Mouse (Mus musculus) hindbrain, embryonic 15.5 days (tissue): ENCODE measurements around the gene Hoxc6. TPM values are rescaled to one million over a fixed set of nuclear protein-coding genes. Genes with fewer than 3 reads are reported as not detected.
A peak's percentile ranks its signal among the peaks of the same experiment; 100 is the strongest.

ENCODE experiments used
- ATAC-seq: fragments of 200-750 bp; cut with Nextera tagmentation; 2 replicates; pipeline ENCODE4 v1.8.0; 2017; ENCODE audit warnings: low read depth, moderate number of reproducible peaks, moderate TSS enrichment; ENCODE audit not compliant: low FRiP score
- H3K27ac ChIP-seq: fragments of 300-500 bp; sonication (generic); replicated peaks from 2 replicates; pipeline ENCODE4 v1.5.1; 2015; ENCODE audit warnings: mild to moderate bottlenecking, inconsistent platforms
- H3K27me3 ChIP-seq: fragments of 300-500 bp; sonication (generic); 2 replicates; pipeline ENCODE4 v1.6.1; 2015; ENCODE audit warnings: control low read depth, inconsistent platforms
- H3K36me3 ChIP-seq: fragments of 300-500 bp; sonication (generic); 2 replicates; pipeline ENCODE4 v1.6.1; 2015; ENCODE audit warnings: control low read depth, inconsistent platforms
- H3K4me1 ChIP-seq: fragments of 300-500 bp; sonication (generic); replicated peaks from 2 replicates; pipeline ENCODE4 v1.6.1; 2015; ENCODE audit warnings: control low read depth, inconsistent platforms
- H3K4me2 ChIP-seq: fragments of 300-500 bp; sonication (generic); 2 replicates; pipeline ENCODE4 v1.6.1; 2015; ENCODE audit warnings: moderate library complexity, mild to moderate bottlenecking, inconsistent platforms
- H3K4me3 ChIP-seq: fragments of 300-500 bp; sonication (generic); 2 replicates; pipeline ENCODE4 v1.5.1; 2015; ENCODE audit warnings: mild to moderate bottlenecking, inconsistent platforms
- H3K9ac ChIP-seq: fragments of 300-500 bp; sonication (generic); 2 replicates; pipeline ENCODE4 v1.6.1; 2015; ENCODE audit warnings: inconsistent platforms
- H3K9me3 ChIP-seq: fragments of 300-500 bp; sonication (generic); 2 replicates; pipeline ENCODE4 v1.6.1; 2016; ENCODE audit warnings: control low read depth, inconsistent platforms
- WGBS: fragments of 180-500 bp; shearing (Covaris S2); methylation state at CpG from one replicate; pipeline ENCODE4 v1.1.7; 2015; 5-methylcytosine and 5-hydroxymethylcytosine counted together
- polyA plus RNA-seq: library from polyadenylated mRNA; unstranded; fragments of >200 nt; fragmentation: Nextera tagmentation; extraction: Ambion mirVana; gene quantifications from 2 replicates; pipeline ENCODE4 v1.2.1, GENCODE M21; 2015

Hoxc6 gene
- polyA plus RNA-seq, 1 experiment from 2014 or later = 13.1 TPM

- Histone ChIP-seq H3K27ac (no peak overlapping the region), H3K36me3 (no peaks in the 10 kb centered on the region), H3K4me3 (peak overlapping the region; percentile 20), H3K9ac (no peak overlapping the region), H3K4me2 (peak overlapping the region; percentile 41), H3K9me3 (no peaks in the 10 kb centered on the region), H3K27me3 (peaks cover 81% of the 10 kb centered on the region), H3K4me1 (peaks cover 10% of the 10 kb centered on the region)
- 4% methylated on average over 28 of the region's 28 CpGs for WGBS
- ATAC-seq = no peak
Measured at GRCm38 (mm10) chr15:103010847-103011555, 12.9 kb downstream of the Hoxc6 start.

GRCm38 (mm10) chr15:103011928-103012486, 13.9 kb downstream of the Hoxc6 start:
- no peak overlapping the region; the same call in 1 of the 2 replicates for H3K9ac ChIP-seq
- peaks cover 10% of the 10 kb centered on the region for H3K4me1 ChIP-seq
- no peaks in the 10 kb centered on the region for H3K36me3 ChIP-seq
- peaks cover 81% of the 10 kb centered on the region for H3K27me3 ChIP-seq
- WGBS = 9% methylated on average over 26 of the region's 26 CpGs
- no peaks in the 10 kb centered on the region for H3K9me3 ChIP-seq
- ATAC-seq = no peak
- 0 out of 2 replicates have a peak overlapping the region, but pooled peaks have one; percentile 7 for H3K4me3 ChIP-seq
- H3K4me2 ChIP-seq = peak overlapping the region; percentile 40
- 0 out of 2 replicates have a peak overlapping the region, but pooled peaks have one; percentile 14 for H3K27ac ChIP-seq

- Histone ChIP-seq H3K9me3 (no peaks in the 10 kb centered on the region), H3K4me3 (peak overlapping the region; percentile 45), H3K27me3 (peaks cover 81% of the 10 kb centered on the region), H3K4me2 (peak overlapping the region; percentile 66), H3K36me3 (no peaks in the 10 kb centered on the region), H3K27ac (peak overlapping the region; percentile 89), H3K4me1 (peaks cover 10% of the 10 kb centered on the region), H3K9ac (0 out of 2 replicates have a peak overlapping the region, but pooled peaks have one; percentile 51)
- WGBS = 3% methylated on average over 17 of the region's 17 CpGs
- ATAC-seq = 0 out of 2 replicates have a peak, but pooled peaks have one; percentile 7
Measured at GRCm38 (mm10) chr15:103013238-103013984, 15.4 kb downstream of the Hoxc6 start.

GRCm38 (mm10) chr15:103014166-103015008, 16.3 kb downstream of the Hoxc6 start:
- Histone ChIP-seq H3K9me3 (no peaks in the 10 kb centered on the region), H3K27ac (peak overlapping the region; percentile 89), H3K4me1 (peaks cover 10% of the 10 kb centered on the region), H3K4me3 (peak overlapping the region; percentile 45), H3K4me2 (peak overlapping the region; percentile 66), H3K36me3 (no peaks in the 10 kb centered on the region), H3K9ac (peak overlapping the region; percentile 51), H3K27me3 (peaks cover 81% of the 10 kb centered on the region)
- WGBS = under 1% methylated on average over 55 of the region's 57 CpGs
- ATAC-seq = peak; percentile 64

- peaks cover 82% of the 10 kb centered on the region for H3K27me3 ChIP-seq
- peaks cover 10% of the 10 kb centered on the region for H3K4me1 ChIP-seq
Measured at GRCm38 (mm10) chr15:103015009-103015399, 16.9 kb downstream of the Hoxc6 start.

GRCm38 (mm10) chr15:103015406-103016166, 17.5 kb downstream of the Hoxc6 start:
- H3K4me1 ChIP-seq = peaks cover 10% of the 10 kb centered on the region
- H3K4me2 ChIP-seq = peak overlapping the region; percentile 66
- peak overlapping the region; percentile 89 for H3K27ac ChIP-seq
- 5% methylated on average over 19 of the region's 19 CpGs for WGBS
- H3K27me3 ChIP-seq = peaks cover 82% of the 10 kb centered on the region
- no peaks in the 10 kb centered on the region for H3K36me3 ChIP-seq
- no peaks in the 10 kb centered on the region for H3K9me3 ChIP-seq
- peak overlapping the region; percentile 51 for H3K9ac ChIP-seq
- peak overlapping the region; percentile 45 for H3K4me3 ChIP-seq
- no peak for ATAC-seq

More at GRCm38 (mm10) chr15:103015009-103015399, 16.9 kb downstream of the Hoxc6 start:
- no peaks in the 10 kb centered on the region for H3K36me3 ChIP-seq
- H3K4me3 ChIP-seq = peak overlapping the region; percentile 45
- H3K9me3 ChIP-seq = no peaks in the 10 kb centered on the region
- H3K27ac ChIP-seq = peak overlapping the region; percentile 89
- peak overlapping the region; percentile 51 for H3K9ac ChIP-seq
- peak overlapping the region; percentile 66 for H3K4me2 ChIP-seq
- no peak for ATAC-seq
- WGBS = 2% methylated on average over 28 of the region's 28 CpGs

- Histone ChIP-seq H3K4me2 (no peak within 1 kb of the TSS), H3K27me3 (peaks cover 87% of the 10 kb centered on the region), H3K4me1 (peaks cover 5% of the 10 kb centered on the region), H3K9me3 (no peaks in the 10 kb centered on the region), H3K9ac (no peak within 1 kb of the TSS), H3K36me3 (no peaks in the 10 kb centered on the region), H3K27ac (peak within 1 kb of the TSS; percentile 42; the same call in 1 of the 2 replicates), H3K4me3 (no peak within 1 kb of the TSS)
- no peak for ATAC-seq
- WGBS = 11% methylated on average over 9 of the region's 9 CpGs
Measured at GRCm38 (mm10) chr15:103018636-103019035, 20.6 kb downstream of the Hoxc6 start, which contains the start of gene Hoxc4. Gene Hoxc4 (plus strand): TSS chr15:103018934.

GRCm38 (mm10) chr15:103020899-103021418, 22.9 kb downstream of the Hoxc6 start:
- Histone ChIP-seq H3K27me3 (peaks cover 95% of the 10 kb centered on the region), H3K4me3 (peak overlapping the region; percentile 12; the same call in 1 of the 2 replicates), H3K4me1 (no peaks in the 10 kb centered on the region; the same call in 1 of the 2 replicates), H3K9ac (no peak overlapping the region), H3K9me3 (no peaks in the 10 kb centered on the region), H3K36me3 (no peaks in the 10 kb centered on the region), H3K27ac (no peak overlapping the region), H3K4me2 (peak overlapping the region; percentile 43)
- 3% methylated on average over 8 of the region's 8 CpGs for WGBS
- no peak for ATAC-seq

GRCm38 (mm10) chr15:103021544-103021943, 23.5 kb downstream of the Hoxc6 start:
- Histone ChIP-seq H3K27me3 (peaks cover 93% of the 10 kb centered on the region), H3K27ac (no peak overlapping the region), H3K36me3 (no peaks in the 10 kb centered on the region), H3K4me1 (no peaks in the 10 kb centered on the region; the same call in 1 of the 2 replicates), H3K9ac (no peak overlapping the region), H3K9me3 (no peaks in the 10 kb centered on the region), H3K4me2 (peak overlapping the region; percentile 43), H3K4me3 (peak overlapping the region; percentile 12; the same call in 1 of the 2 replicates)
- no peak for ATAC-seq
- WGBS = 11% methylated on average over 8 of the region's 8 CpGs

- Histone ChIP-seq H3K9ac (no peak overlapping the region), H3K36me3 (no peaks in the 10 kb centered on the region), H3K27me3 (peaks cover 83% of the 10 kb centered on the region), H3K4me3 (no peak overlapping the region), H3K27ac (no peak overlapping the region), H3K4me1 (peaks cover 4% of the 10 kb centered on the region; the same call in 1 of the 2 replicates), H3K9me3 (no peaks in the 10 kb centered on the region), H3K4me2 (peak overlapping the region; percentile 46; the same call in 1 of the 2 replicates)
- ATAC-seq = no peak
- 2% methylated on average over 2 of the region's 2 CpGs for WGBS
Measured at GRCm38 (mm10) chr15:103024131-103024530, 26.1 kb downstream of the Hoxc6 start.
